Mouse (Mus musculus): Measurements from ENCODE around the gene Kcnh4. TPM values are rescaled to one million over a fixed set of nuclear protein-coding genes. Genes with fewer than 3 reads are reported as not detected.
"Not testable (repeated sequence)": the region's sequence is repeated elsewhere in the genome, so short reads cannot be mapped to it uniquely, and the experiment has no call there.

Kcnh4 gene
- polyA plus RNA-seq, 1 experiment, result 0.21 TPM

DNA sequence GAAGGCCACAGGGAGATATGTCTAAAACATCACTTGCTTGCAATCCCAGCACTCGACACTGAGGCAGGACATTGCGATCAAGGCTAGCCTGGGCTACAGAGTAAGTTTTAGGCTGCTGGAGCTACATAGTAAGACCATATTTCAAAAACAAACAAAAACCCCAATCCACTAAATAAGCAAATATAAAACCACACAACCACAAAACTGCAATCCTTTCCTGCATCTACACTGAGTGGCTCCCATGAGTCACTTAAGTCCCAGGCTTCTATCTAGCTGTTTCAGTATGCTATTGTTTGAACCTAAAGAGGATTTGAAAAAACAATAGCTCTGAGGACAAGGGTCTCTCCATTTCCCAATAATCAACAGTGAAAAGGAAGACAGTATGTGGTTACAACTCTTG is 35.6 kb upstream of the Kcnh4 start:
- H3K9me3 ChIP-seq (replicated peaks; ENCODE audit: control insufficient read depth, insufficient read depth, low read length, poor library complexity, severe bottlenecking), result no peaks in the 10 kb centered on the region
- H3K27me3 ChIP-seq (ENCODE audit: control insufficient read depth, insufficient read depth, low read length, poor library complexity, severe bottlenecking), result no peaks in the 10 kb centered on the region
- no peaks in the 10 kb centered on the region for H3K36me3 ChIP-seq (ENCODE audit: control insufficient read depth, insufficient read depth, low read length, poor library complexity, severe bottlenecking)
- no peaks in the 10 kb centered on the region for H3K4me1 ChIP-seq (ENCODE audit: control insufficient read depth, insufficient read depth, low read length)
- no peak overlapping the region for H3K27ac ChIP-seq (ENCODE audit: insufficient read depth, low read length)
- TF ChIP-seq POLR2A (IDR thresholded peaks at IDR 0.05; ENCODE audit: insufficient read depth, low read length), result no peak
- no peak for TF ChIP-seq EP300 (IDR thresholded peaks at IDR 0.05; ENCODE audit: insufficient read depth, low read depth, low read length)
- no peak for TF ChIP-seq CTCF (IDR thresholded peaks at IDR 0.05; ENCODE audit: low read depth, low read length)
- no peak overlapping the region for H3K9ac ChIP-seq (ENCODE audit: low read depth, poor library complexity, severe bottlenecking)
- no peak overlapping the region for H3K4me3 ChIP-seq (ENCODE audit: low read depth, low read length)

DNA sequence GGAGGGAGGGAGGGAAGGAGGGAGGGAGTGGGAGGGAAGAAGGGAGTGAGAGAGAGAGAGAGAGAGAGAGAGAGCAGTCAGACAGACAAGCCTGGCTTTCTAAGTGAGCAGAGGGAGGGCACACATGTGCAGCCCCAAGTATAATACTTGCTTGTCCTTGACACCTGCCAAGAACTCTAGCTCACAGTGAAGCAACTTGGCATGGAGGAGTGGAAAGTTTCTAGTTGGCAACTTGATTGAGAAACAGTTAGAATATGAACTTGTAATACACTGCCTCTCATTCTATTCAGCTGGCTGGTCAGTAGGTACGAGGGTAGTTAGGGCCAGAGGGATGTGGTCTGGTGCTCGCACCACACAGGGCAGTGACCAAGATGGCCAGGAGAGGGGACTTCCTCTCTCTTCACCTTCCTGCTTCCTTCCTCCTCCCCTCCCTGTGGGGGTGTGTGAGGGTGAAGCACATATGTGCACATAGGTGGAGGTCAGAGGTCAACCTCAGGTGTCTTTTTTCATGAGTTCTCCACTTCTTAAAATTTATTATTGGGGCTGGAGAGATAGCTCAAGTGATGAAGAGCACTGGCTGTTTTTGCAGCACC is 31.8 kb upstream of the Kcnh4 start:
- H3K4me1 ChIP-seq (ENCODE audit: control insufficient read depth, insufficient read depth, low read length), result no peaks in the 10 kb centered on the region
- no peaks in the 10 kb centered on the region for H3K36me3 ChIP-seq (ENCODE audit: control insufficient read depth, insufficient read depth, low read length, poor library complexity, severe bottlenecking)
- no peak overlapping the region for H3K9ac ChIP-seq (ENCODE audit: low read depth, poor library complexity, severe bottlenecking)
- no peaks in the 10 kb centered on the region for H3K27me3 ChIP-seq (ENCODE audit: control insufficient read depth, insufficient read depth, low read length, poor library complexity, severe bottlenecking)
- TF ChIP-seq POLR2A (IDR thresholded peaks at IDR 0.05; ENCODE audit: insufficient read depth, low read length) (no peak), EP300 (IDR thresholded peaks at IDR 0.05; ENCODE audit: insufficient read depth, low read depth, low read length) (no peak), CTCF (IDR thresholded peaks at IDR 0.05; ENCODE audit: low read depth, low read length) (no peak)
- no peaks in the 10 kb centered on the region for H3K9me3 ChIP-seq (replicated peaks; ENCODE audit: control insufficient read depth, insufficient read depth, low read length, poor library complexity, severe bottlenecking)
- H3K4me3 ChIP-seq (ENCODE audit: low read depth, low read length), result no peak overlapping the region
- H3K27ac ChIP-seq (ENCODE audit: insufficient read depth, low read length), result no peak overlapping the region

DNA sequence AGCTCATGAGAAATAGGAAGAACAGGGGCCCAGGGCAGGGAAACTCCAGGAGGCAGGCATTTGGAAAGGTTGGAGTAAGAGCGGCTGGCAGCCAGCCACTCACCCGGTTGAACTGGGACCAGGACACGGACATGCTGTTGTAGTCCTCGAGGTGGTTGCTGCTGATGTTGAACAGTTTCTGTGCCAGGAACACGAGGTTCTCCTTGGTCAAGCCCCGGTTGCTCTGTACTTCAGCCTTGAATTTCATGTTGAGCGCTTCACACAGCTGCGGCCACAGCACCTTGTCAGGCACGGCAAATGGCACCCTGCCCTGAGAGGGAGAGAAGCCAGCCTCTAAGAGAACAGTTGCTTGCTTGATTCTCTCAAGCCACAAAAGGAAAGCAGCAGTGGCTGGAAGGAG is 30.9 kb upstream of the Kcnh4 start:
- H3K27ac ChIP-seq (ENCODE audit: insufficient read depth, low read length); H3K27me3 ChIP-seq (ENCODE audit: control insufficient read depth, insufficient read depth, low read length, poor library complexity, severe bottlenecking); H3K4me3 ChIP-seq (ENCODE audit: low read depth, low read length); H3K4me1 ChIP-seq (ENCODE audit: control insufficient read depth, insufficient read depth, low read length); H3K9ac ChIP-seq (ENCODE audit: low read depth, poor library complexity, severe bottlenecking); H3K36me3 ChIP-seq (ENCODE audit: control insufficient read depth, insufficient read depth, low read length, poor library complexity, severe bottlenecking); H3K9me3 ChIP-seq (replicated peaks; ENCODE audit: control insufficient read depth, insufficient read depth, low read length, poor library complexity, severe bottlenecking): not testable (repeated sequence)

DNA sequence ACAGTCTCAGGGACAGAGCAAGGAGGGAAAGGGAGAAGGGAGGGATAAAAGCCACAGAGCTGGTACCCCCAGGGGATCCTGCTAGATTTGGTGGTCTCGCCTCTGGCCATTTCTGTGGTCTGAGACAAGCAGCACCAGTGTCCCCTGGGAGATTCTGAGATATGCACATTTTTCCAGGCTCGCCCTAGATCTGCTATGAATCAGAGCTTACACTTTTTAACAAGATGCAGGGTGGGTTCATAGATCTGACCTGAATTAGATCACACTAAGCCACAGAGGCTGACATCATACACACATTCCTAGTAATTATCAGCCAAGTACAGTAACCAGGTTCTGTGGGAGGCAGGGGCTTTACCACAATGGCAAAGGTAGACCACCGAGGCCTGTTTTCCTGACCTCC is 30.0 kb upstream of the Kcnh4 start:
- Histone ChIP-seq H3K4me1 (ENCODE audit: control insufficient read depth, insufficient read depth, low read length) (no peaks in the 10 kb centered on the region), H3K27ac (ENCODE audit: insufficient read depth, low read length) (no peak overlapping the region), H3K9me3 (replicated peaks; ENCODE audit: control insufficient read depth, insufficient read depth, low read length, poor library complexity, severe bottlenecking) (no peaks in the 10 kb centered on the region), H3K27me3 (ENCODE audit: control insufficient read depth, insufficient read depth, low read length, poor library complexity, severe bottlenecking) (no peaks in the 10 kb centered on the region), H3K4me3 (ENCODE audit: low read depth, low read length) (no peak overlapping the region), H3K9ac (ENCODE audit: low read depth, poor library complexity, severe bottlenecking) (no peak overlapping the region), H3K36me3 (ENCODE audit: control insufficient read depth, insufficient read depth, low read length, poor library complexity, severe bottlenecking) (no peaks in the 10 kb centered on the region)
- TF ChIP-seq POLR2A (IDR thresholded peaks at IDR 0.05; ENCODE audit: insufficient read depth, low read length) (no peak), EP300 (IDR thresholded peaks at IDR 0.05; ENCODE audit: insufficient read depth, low read depth, low read length) (no peak), CTCF (IDR thresholded peaks at IDR 0.05; ENCODE audit: low read depth, low read length) (no peak)

DNA sequence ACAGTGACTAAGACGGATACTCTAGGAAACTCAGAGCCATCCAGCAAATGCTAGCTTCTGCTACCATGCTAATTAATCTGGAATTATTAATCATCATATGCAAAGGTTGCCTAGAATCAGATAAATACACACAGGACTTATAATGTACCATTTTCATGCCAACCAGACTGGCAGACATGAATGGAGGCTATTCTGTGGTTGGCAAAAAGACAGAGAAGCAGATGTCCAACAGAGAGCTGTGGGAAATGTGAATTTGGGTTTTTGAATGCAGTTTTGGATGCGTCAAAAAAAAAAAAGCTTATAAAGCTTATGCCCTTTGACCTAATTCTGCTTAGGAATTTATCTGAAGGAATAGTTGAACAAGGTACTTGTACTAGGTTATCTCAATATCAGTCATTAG is 26.0 kb upstream of the Kcnh4 start:
- H3K36me3 ChIP-seq (ENCODE audit: control insufficient read depth, insufficient read depth, low read length, poor library complexity, severe bottlenecking), result no peaks in the 10 kb centered on the region
- no peak for TF ChIP-seq CTCF (IDR thresholded peaks at IDR 0.05; ENCODE audit: low read depth, low read length)
- no peak for TF ChIP-seq POLR2A (IDR thresholded peaks at IDR 0.05; ENCODE audit: insufficient read depth, low read length)
- no peak for TF ChIP-seq EP300 (IDR thresholded peaks at IDR 0.05; ENCODE audit: insufficient read depth, low read depth, low read length)
- H3K27ac ChIP-seq (ENCODE audit: insufficient read depth, low read length), result no peak overlapping the region
- no peaks in the 10 kb centered on the region for H3K9me3 ChIP-seq (replicated peaks; ENCODE audit: control insufficient read depth, insufficient read depth, low read length, poor library complexity, severe bottlenecking)
- no peaks in the 10 kb centered on the region for H3K27me3 ChIP-seq (ENCODE audit: control insufficient read depth, insufficient read depth, low read length, poor library complexity, severe bottlenecking)
- H3K9ac ChIP-seq (ENCODE audit: low read depth, poor library complexity, severe bottlenecking), result no peak overlapping the region
- peaks cover 7% of the 10 kb centered on the region for H3K4me1 ChIP-seq (ENCODE audit: control insufficient read depth, insufficient read depth, low read length)
- H3K4me3 ChIP-seq (ENCODE audit: low read depth, low read length), result no peak overlapping the region

DNA sequence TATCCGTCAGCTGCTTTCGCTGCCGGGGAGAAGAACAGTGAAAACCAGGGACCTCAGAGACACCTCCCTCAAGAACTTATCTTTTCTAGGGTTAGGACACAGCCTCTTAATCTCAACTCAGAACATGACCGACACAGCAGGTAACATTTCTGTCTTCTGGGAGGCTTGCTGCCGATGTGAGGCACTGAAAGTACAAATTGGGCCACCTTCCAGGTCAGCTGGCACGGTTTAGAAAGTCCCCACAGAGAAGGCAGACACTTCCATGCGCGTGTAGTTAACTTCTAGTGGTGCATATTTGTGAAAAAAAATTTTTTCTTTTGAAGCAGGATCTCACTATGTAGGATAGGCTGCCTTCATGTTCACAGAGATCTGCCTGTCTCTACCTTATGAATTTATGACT is 24.5 kb upstream of the Kcnh4 start:
- H3K9ac ChIP-seq (ENCODE audit: low read depth, poor library complexity, severe bottlenecking), result no peak overlapping the region
- no peaks in the 10 kb centered on the region for H3K27me3 ChIP-seq (ENCODE audit: control insufficient read depth, insufficient read depth, low read length, poor library complexity, severe bottlenecking)
- no peak for TF ChIP-seq POLR2A (IDR thresholded peaks at IDR 0.05; ENCODE audit: insufficient read depth, low read length)
- TF ChIP-seq CTCF (IDR thresholded peaks at IDR 0.05; ENCODE audit: low read depth, low read length), result no peak
- peaks cover 7% of the 10 kb centered on the region for H3K4me1 ChIP-seq (ENCODE audit: control insufficient read depth, insufficient read depth, low read length)
- H3K4me3 ChIP-seq (ENCODE audit: low read depth, low read length), result no peak overlapping the region
- no peaks in the 10 kb centered on the region for H3K9me3 ChIP-seq (replicated peaks; ENCODE audit: control insufficient read depth, insufficient read depth, low read length, poor library complexity, severe bottlenecking)
- no peaks in the 10 kb centered on the region for H3K36me3 ChIP-seq (ENCODE audit: control insufficient read depth, insufficient read depth, low read length, poor library complexity, severe bottlenecking)
- no peak overlapping the region for H3K27ac ChIP-seq (ENCODE audit: insufficient read depth, low read length)

Data from ES-Bruce4 (cell line).